Comparison of ENCODE assay signal across 8 mouse cellular contexts in the genomic region with DNA sequence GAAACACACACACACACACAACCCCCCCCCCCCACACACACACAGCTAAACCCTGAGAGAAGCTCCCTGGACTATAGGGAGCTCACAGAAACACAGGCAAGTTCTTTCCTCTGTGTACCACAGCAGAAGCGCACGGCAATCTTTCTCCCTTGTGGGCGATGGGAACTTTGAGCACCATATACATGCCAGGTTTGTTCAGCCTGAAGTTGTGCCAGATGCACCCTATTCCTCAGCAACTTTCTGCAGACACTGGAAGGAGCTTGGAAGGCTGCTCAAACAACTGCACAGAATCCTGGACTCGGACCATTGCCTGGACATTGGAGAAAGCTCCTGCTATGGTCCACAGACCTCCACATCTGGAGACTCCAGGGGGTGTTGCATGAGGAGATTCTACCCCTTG.
A peak's percentile ranks its signal among the peaks of the same experiment; 100 is the strongest.
DNase-seq lines count a peak whose midpoint lies in the region; ATAC-seq and TF ChIP-seq lines count a peak whose summit lies in the region.

No protein-coding gene starts in this region.

- no peak overlapping the region for H3K4me2 ChIP-seq in liver, embryonic 12.5 days

- no peak for TF ChIP-seq EP300 in heart, adult 2 months (IDR thresholded peaks at IDR 0.05; ENCODE audit: insufficient read depth, low read depth, low read length)

- peak; percentile 9; the same call in 1 of the 2 replicates for ATAC-seq in liver, embryonic 12.5 days

- peak overlapping the region; percentile 10; the same call in 1 of the 2 replicates for H3K27ac ChIP-seq in heart, adult 2 months
- 0 out of 2 replicates have a peak overlapping the region, but pooled peaks have one; percentile 30 for H3K27ac ChIP-seq in liver, embryonic 12.5 days

- 70% methylated on average over 4 of the region's 4 CpGs for WGBS in heart, adult 2 months
- 61% methylated on average over 4 of the region's 4 CpGs for WGBS in liver, embryonic 12.5 days (ENCODE audit: insufficient replicate concordance)

- H3K4me1 ChIP-seq in heart, adult 2 months (ENCODE audit: control insufficient read depth, insufficient read depth, low read length) = peaks cover 3% of the 10 kb centered on the region
- peaks cover 15% of the 10 kb centered on the region; the same call in 1 of the 2 replicates for H3K4me1 ChIP-seq in liver, embryonic 12.5 days

- no peaks in the 10 kb centered on the region for H3K79me2 ChIP-seq in heart, adult 2 months (replicated peaks; ENCODE audit: control insufficient read depth, insufficient read depth, low read length)

- TF ChIP-seq CTCF in heart, adult 2 months (IDR thresholded peaks at IDR 0.05) = no peak

- H3K9me3 ChIP-seq in liver, embryonic 12.5 days (replicated peaks) = no peaks in the 10 kb centered on the region

- no peak for DNase-seq in heart, adult 2 months
- DNase-seq in heart, adult 9 months (ENCODE audit: low spot score in 2 of 2) = no peak
- DNase-seq in right cerebral cortex, adult 18-20 months = peak; percentile 24
- no peak for DNase-seq in right cerebral cortex, postnatal 4 days
- DNase-seq in thymus, adult 18-20 months = no peak
- no peak for DNase-seq in gastrocnemius, adult 18-20 months (ENCODE audit: low spot score)
- no peak for DNase-seq in urinary bladder, postnatal 25 days (ENCODE audit: low spot score)

- no peak overlapping the region for H3K4me3 ChIP-seq in heart, adult 2 months
- H3K4me3 ChIP-seq in liver, embryonic 12.5 days = no peak overlapping the region

- TF ChIP-seq POLR2A in heart, adult 2 months (IDR thresholded peaks at IDR 0.05; ENCODE audit: insufficient read depth, low read depth, low read length) = no peak

- no peak overlapping the region for H3K9ac ChIP-seq in heart, adult 2 months (ENCODE audit: low read depth, low read length)
- H3K9ac ChIP-seq in liver, embryonic 12.5 days = no peak overlapping the region

- H3K36me3 ChIP-seq in heart, adult 2 months (ENCODE audit: control insufficient read depth, insufficient read depth, low read length) = no peaks in the 10 kb centered on the region; the same call in 1 of the 2 replicates
- no peaks in the 10 kb centered on the region for H3K36me3 ChIP-seq in liver, embryonic 12.5 days

- no peaks in the 10 kb centered on the region for H3K27me3 ChIP-seq in heart, adult 2 months (ENCODE audit: control insufficient read depth, insufficient read depth, low read length)
- no peaks in the 10 kb centered on the region for H3K27me3 ChIP-seq in liver, embryonic 12.5 days (replicated peaks)

- intact Hi-C loops in heart, adult 2 months (cut with DNase I) = no loop called here
